Mouse (Mus musculus) heart, embryonic 14.5 days (tissue): ENCODE data around the gene Usp43. TPM values are rescaled to one million over a fixed set of nuclear protein-coding genes. Genes with fewer than 3 reads are reported as not detected.

Source experiments
- ATAC-seq: fragments of 200-750 bp; cut with Nextera tagmentation; 2 replicates; pipeline ENCODE4 v1.8.0; 2017; ENCODE audit warnings: low read depth, moderate TSS enrichment; ENCODE audit not compliant: insufficient number of reproducible peaks, insufficient read depth, low FRiP score
- H3K27ac ChIP-seq, 2 experiments: fragments of 200-500 bp in 1 of 2; fragments of 300-500 bp in 1 of 2; sonication (generic) in 1 of 2; replicated peaks in 1 of 2; 2 replicates each; pipeline ENCODE4 v1.5.1; 2012 to 2014; ENCODE audit warnings: low read depth in 2 of 2, low read length in 2 of 2, control low read depth in 1 of 2, mild to moderate bottlenecking in 1 of 2, mixed read lengths in 1 of 2; ENCODE audit not compliant: control insufficient read depth in 1 of 2, insufficient read depth in 1 of 2
- H3K27me3 ChIP-seq: fragments of 300-500 bp; sonication (generic); 2 replicates; pipeline ENCODE4 v1.6.1; 2014; ENCODE audit warnings: mild to moderate bottlenecking, low read length, control low read depth; ENCODE audit not compliant: control insufficient read depth, insufficient read depth
- H3K36me3 ChIP-seq: fragments of 300-500 bp; sonication (generic); 2 replicates; pipeline ENCODE4 v1.6.1; 2014; ENCODE audit warnings: mild to moderate bottlenecking, control low read depth, low read length, mixed read lengths; ENCODE audit not compliant: control insufficient read depth, insufficient read depth
- H3K4me1 ChIP-seq, 2 experiments: fragments of 200-500 bp in 1 of 2; fragments of 300-500 bp in 1 of 2; sonication (generic) in 1 of 2; 2 replicates each; pipeline ENCODE4 v1.6.1; 2012 to 2014; ENCODE audit warnings: low read length in 2 of 2, control low read depth in 1 of 2, mixed read lengths in 1 of 2; ENCODE audit not compliant: control insufficient read depth in 2 of 2, insufficient read depth in 2 of 2
- H3K4me2 ChIP-seq: fragments of 300-500 bp; sonication (generic); 2 replicates; pipeline ENCODE4 v1.6.1; 2014; ENCODE audit warnings: mild to moderate bottlenecking, low read length
- H3K4me3 ChIP-seq, 2 experiments: fragments of 200-500 bp in 1 of 2; fragments of 300-500 bp in 1 of 2; sonication (generic) in 1 of 2; 2 replicates each; pipeline ENCODE4 v1.5.1; 2012 to 2014; ENCODE audit warnings: low read length in 2 of 2, mild to moderate bottlenecking in 2 of 2, control low read depth in 1 of 2, low read depth in 1 of 2, moderate library complexity in 1 of 2; ENCODE audit not compliant: control insufficient read depth in 1 of 2, insufficient read depth in 1 of 2
- H3K9ac ChIP-seq: fragments of 300-500 bp; sonication (generic); 2 replicates; pipeline ENCODE4 v1.6.1; 2014; ENCODE audit warnings: mild to moderate bottlenecking, low read length
- H3K9me3 ChIP-seq: fragments of 300-500 bp; sonication (generic); 2 replicates; pipeline ENCODE4 v1.6.1; 2016; ENCODE audit warnings: low read length, control low read depth; ENCODE audit not compliant: control insufficient read depth
- WGBS: fragments of 180-500 bp; shearing (Covaris S2); extraction: QIAGEN DNeasy Blood & Tissue Kit; methylation state at CpG from one replicate; pipeline ENCODE4 v1.1.7; 2014; 5-methylcytosine and 5-hydroxymethylcytosine counted together
- polyA plus RNA-seq: library from polyadenylated mRNA; unstranded; fragments of >200 nt; fragmentation: Nextera tagmentation; extraction: Ambion mirVana; gene quantifications from 2 replicates; pipeline ENCODE4 v1.2.1, GENCODE M21; 2014

Usp43 gene
- polyA plus RNA-seq, 1 experiment from 2014 or later, result 1.2 TPM

DNA sequence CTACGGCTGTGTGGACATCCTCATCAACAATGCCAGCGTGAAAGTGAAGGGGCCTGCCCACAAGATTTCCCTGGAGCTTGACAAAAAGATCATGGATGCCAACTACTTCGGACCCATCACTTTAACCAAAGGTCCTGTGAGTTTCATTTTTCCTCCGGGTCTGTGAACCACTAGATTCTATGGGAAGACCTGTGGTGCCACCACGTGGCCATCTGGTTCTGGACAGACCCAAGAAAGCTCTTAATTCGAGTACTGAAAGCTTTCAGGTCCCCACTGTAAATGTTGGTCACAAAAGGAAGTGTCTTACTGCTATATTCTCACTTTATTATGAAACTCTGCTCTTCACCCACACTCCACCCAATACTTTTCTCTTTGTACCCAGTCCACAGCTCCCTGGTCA lies 110.4 kb downstream of the Usp43 start:
- Histone ChIP-seq H3K4me1 (peaks cover 2 to 4% of the 10 kb centered on the region in 2 experiments; a peak in 3 of 4 replicates), H3K9me3 (no peaks in the 10 kb centered on the region), H3K4me2 (no peak overlapping the region), H3K9ac (no peak overlapping the region), H3K36me3 (no peaks in the 10 kb centered on the region), H3K27me3 (no peaks in the 10 kb centered on the region), H3K27ac (no peak overlapping the region), H3K4me3 (no peak overlapping the region)
- no peak for ATAC-seq
- 75% methylated on average over 6 of the region's 6 CpGs for whole genome bisulfite sequencing

- H3K27ac ChIP-seq, result no peak overlapping the region
- H3K9ac ChIP-seq, result no peak overlapping the region
- no peak overlapping the region for H3K4me2 ChIP-seq
- H3K36me3 ChIP-seq, result no peaks in the 10 kb centered on the region
- H3K9me3 ChIP-seq, result no peaks in the 10 kb centered on the region
- no peak for ATAC-seq
- WGBS, result 72% methylated on average over 5 of the region's 5 CpGs
- no peak overlapping the region for H3K4me3 ChIP-seq
- peaks cover 2 to 4% of the 10 kb centered on the region in 2 experiments; a peak in 3 of 4 replicates for H3K4me1 ChIP-seq
- no peaks in the 10 kb centered on the region for H3K27me3 ChIP-seq
These were observed 113.9 kb downstream of the Usp43 start for GRCm38 (mm10) chr11:67808051-67808450.

GRCm38 (mm10) chr11:67806832-67807597 lies 114.9 kb downstream of the Usp43 start:
- Histone ChIP-seq H3K36me3 (no peaks in the 10 kb centered on the region), H3K4me2 (no peak overlapping the region), H3K9ac (no peak overlapping the region), H3K27ac (no peak overlapping the region), H3K27me3 (no peaks in the 10 kb centered on the region), H3K9me3 (no peaks in the 10 kb centered on the region), H3K4me1 (peaks cover 2 to 4% of the 10 kb centered on the region in 2 experiments; a peak in 3 of 4 replicates), H3K4me3 (no peak overlapping the region)
- 77% methylated on average over 11 of the region's 11 CpGs for WGBS
- no peak for ATAC-seq

DNA sequence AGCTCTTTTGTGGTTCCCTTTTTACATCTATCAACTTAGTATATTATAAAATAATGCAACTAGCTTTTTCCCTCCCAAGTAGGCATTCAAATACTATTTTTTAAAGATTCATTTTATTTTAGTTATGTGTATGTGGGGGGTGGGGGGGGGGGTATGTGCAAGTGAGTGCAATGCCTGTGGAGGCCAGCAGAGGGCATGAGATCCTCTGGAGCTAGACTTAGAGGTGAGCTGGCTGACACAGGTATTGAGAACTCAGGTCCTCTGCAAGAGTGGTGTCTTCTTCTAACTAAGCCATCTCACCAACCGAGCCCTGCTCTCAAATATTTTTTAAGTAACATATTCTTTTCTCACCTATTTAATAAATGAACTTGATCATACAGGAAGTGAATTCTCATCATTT lies 116.4 kb downstream of the Usp43 start:
- Histone ChIP-seq H3K27ac (no peak overlapping the region), H3K27me3 (no peaks in the 10 kb centered on the region), H3K36me3 (no peaks in the 10 kb centered on the region), H3K9ac (no peak overlapping the region), H3K4me1 (peaks cover 4 to 17% of the 10 kb centered on the region in 2 experiments), H3K4me3 (no peak overlapping the region), H3K4me2 (no peak overlapping the region), H3K9me3 (no peaks in the 10 kb centered on the region)
- ATAC-seq, result no peak
- WGBS, result 97% methylated on average over 1 of the region's 1 CpGs

Other genes with a start within 250 kb of the Usp43 start
- gene Rcvrn, start 226.8 kb downstream of the Usp43 start, polyA plus RNA-seq, result not detected in 2 replicates
- gene Glp2r, start 151.0 kb downstream of the Usp43 start, polyA plus RNA-seq, result not detected in 2 replicates
- gene Gsg1l2, start 147.5 kb downstream of the Usp43 start, polyA plus RNA-seq, result not detected in 2 replicates
- 13.0 and 14.7 TPM in 2 replicates for gene Dhrs7c, start 124.0 kb downstream of the Usp43 start, polyA plus RNA-seq
- not detected in 2 replicates for gene Cfap52, start 43.5 kb upstream of the Usp43 start, polyA plus RNA-seq
- gene Stx8, start 44.0 kb upstream of the Usp43 start, polyA plus RNA-seq, result 61.8 and 62.5 TPM in 2 replicates